In the genomic region with DNA sequence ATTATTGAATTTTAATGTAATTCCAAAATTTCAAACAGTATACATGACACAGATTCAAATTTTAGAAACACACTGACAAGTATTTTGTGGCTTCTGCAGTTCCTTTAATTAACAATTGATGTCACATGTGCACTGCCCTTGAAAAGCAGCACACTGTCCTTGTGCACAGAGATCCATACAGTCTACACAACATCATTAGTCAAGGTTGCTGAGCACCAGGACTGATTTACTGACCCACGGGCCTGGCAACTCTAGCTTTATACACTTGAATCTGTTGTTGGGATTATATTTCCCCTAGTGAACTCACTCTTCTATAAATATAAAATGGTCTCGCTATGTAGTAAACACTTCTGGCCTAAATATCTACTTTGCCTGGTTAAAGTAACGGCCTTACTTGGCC, we compare ENCODE assay signal across 24 mouse cellular contexts. TPM values are rescaled to one million over a fixed set of nuclear protein-coding genes. Genes with fewer than 3 reads are reported as not detected.
DNase-seq lines count a peak whose midpoint lies in the region; ATAC-seq and TF ChIP-seq lines count a peak whose summit lies in the region.
"Had no signal": no experiment of that assay in that cellular context is flagged by ENCODE, and none has a peak within 500 bp of the region (broad histone marks: within the 10 kb centered on the region; RNA-seq: fewer than 3 reads in every experiment).

No protein-coding gene starts in this region.

- no peaks in the 10 kb centered on the region for H3K9me3 ChIP-seq in midbrain, embryonic 10.5 days (replicated peaks)
- H3K9me3 ChIP-seq in midbrain, embryonic 15.5 days = no peaks in the 10 kb centered on the region
- H3K9me3 ChIP-seq in neural tube, embryonic 13.5 days = no peaks in the 10 kb centered on the region
- H3K9me3 ChIP-seq: embryonic facial prominence, embryonic 15.5 days; heart, embryonic 15.5 days; limb, embryonic 13.5 days; liver, embryonic 13.5 days; stomach, embryonic 15.5 days had no signal

- H3K9ac ChIP-seq in midbrain, embryonic 15.5 days = no peak overlapping the region
- H3K9ac ChIP-seq in neural tube, embryonic 13.5 days = no peak overlapping the region
- H3K9ac ChIP-seq: embryonic facial prominence, embryonic 15.5 days; heart, embryonic 15.5 days; limb, embryonic 13.5 days; lung, embryonic 14.5 days; stomach, embryonic 15.5 days had no signal

- H3K4me1 ChIP-seq in midbrain, embryonic 10.5 days = peaks cover 17% of the 10 kb centered on the region
- peaks cover 7% of the 10 kb centered on the region; the same call in 1 of the 2 replicates for H3K4me1 ChIP-seq in midbrain, embryonic 15.5 days
- H3K4me1 ChIP-seq in neural tube, embryonic 13.5 days (replicated peaks) = peaks cover 8% of the 10 kb centered on the region
- H3K4me1 ChIP-seq: embryonic facial prominence, embryonic 15.5 days; heart, embryonic 15.5 days; limb, embryonic 13.5 days; stomach, embryonic 15.5 days had no signal

- no peak overlapping the region for H3K4me2 ChIP-seq in midbrain, embryonic 15.5 days
- no peak overlapping the region for H3K4me2 ChIP-seq in neural tube, embryonic 13.5 days
- H3K4me2 ChIP-seq: embryonic facial prominence, embryonic 15.5 days; heart, embryonic 15.5 days; limb, embryonic 13.5 days; lung, embryonic 14.5 days; stomach, embryonic 15.5 days had no signal

- H3K27ac ChIP-seq in gastrocnemius, adult 2 months = peak overlapping the region; percentile 85
- H3K27ac ChIP-seq in midbrain, embryonic 10.5 days (replicated peaks) = peak overlapping the region; percentile 85
- no peak overlapping the region for H3K27ac ChIP-seq in midbrain, embryonic 15.5 days
- H3K27ac ChIP-seq in neural tube, embryonic 13.5 days (replicated peaks) = 0 out of 2 replicates have a peak overlapping the region, but pooled peaks have one; percentile 33
- H3K27ac ChIP-seq: embryonic facial prominence, embryonic 15.5 days; heart, embryonic 15.5 days; limb, embryonic 13.5 days; stomach, embryonic 15.5 days had no signal

- ATAC-seq in midbrain, embryonic 15.5 days (replicated peaks) = no peak
- ATAC-seq in neural tube, embryonic 13.5 days (ENCODE audit: low read depth) = peak; percentile 78; the same call in 1 of the 2 replicates
- ATAC-seq: Patski had no signal

- no peak for TF ChIP-seq CTCF in gastrocnemius, adult 2 months (IDR thresholded peaks at IDR 0.05)

- peaks cover 75% of the 10 kb centered on the region for H3K36me3 ChIP-seq in midbrain, embryonic 10.5 days
- peaks cover 10% of the 10 kb centered on the region; the same call in 1 of the 2 replicates for H3K36me3 ChIP-seq in midbrain, embryonic 15.5 days (replicated peaks)
- H3K36me3 ChIP-seq in neural tube, embryonic 13.5 days = peaks cover 37% of the 10 kb centered on the region

- no peaks in the 10 kb centered on the region for H3K27me3 ChIP-seq in midbrain, embryonic 10.5 days (ENCODE audit: low read depth, poor library complexity, severe bottlenecking)
- no peaks in the 10 kb centered on the region for H3K27me3 ChIP-seq in midbrain, embryonic 15.5 days (replicated peaks)
- no peaks in the 10 kb centered on the region for H3K27me3 ChIP-seq in neural tube, embryonic 13.5 days
- H3K27me3 ChIP-seq: embryonic facial prominence, embryonic 15.5 days; heart, embryonic 15.5 days; limb, embryonic 13.5 days; liver, embryonic 13.5 days; Patski; stomach, embryonic 15.5 days had no signal

- no peak overlapping the region for H3K4me3 ChIP-seq in gastrocnemius, adult 2 months
- H3K4me3 ChIP-seq in midbrain, embryonic 10.5 days = no peak overlapping the region
- H3K4me3 ChIP-seq in midbrain, embryonic 15.5 days = no peak overlapping the region
- H3K4me3 ChIP-seq in neural tube, embryonic 13.5 days = no peak overlapping the region
- H3K4me3 ChIP-seq: embryonic facial prominence, embryonic 15.5 days; heart, embryonic 15.5 days; limb, embryonic 13.5 days; stomach, embryonic 15.5 days had no signal

- peak; percentile 35 to 44 for DNase-seq in adrenal gland, adult (ENCODE audit: inconsistent age in 2 of 2, low spot score in 1 of 2)
- no peak for DNase-seq in adrenal gland, postnatal 14 days
- peak; percentile 42 for DNase-seq in gastrocnemius, adult 2 months
- no peak for DNase-seq in gastrocnemius, postnatal 25 days
- DNase-seq in midbrain, embryonic 10.5 days (ENCODE audit: low spot score) = no peak
- DNase-seq in urinary bladder, postnatal 25 days (ENCODE audit: low spot score) = no peak
- DNase-seq: cerebellum, adult 18-20 months; cerebellum, postnatal 25 days; heart, adult 18-20 months; kidney, adult 18-20 months; liver, embryonic 13.5 days; lung, embryonic 14.5 days; lung, postnatal 36 days; right cerebral cortex, postnatal 25 days; thymus, adult 18-20 months had no signal

- intact Hi-C loops in gastrocnemius, adult 2 months (cut with DNase I) = no loop called here

- WGBS in midbrain, embryonic 10.5 days = 73% methylated on average over 3 of the region's 3 CpGs
- 55% methylated on average over 3 of the region's 3 CpGs for WGBS in midbrain, embryonic 15.5 days
- 63% methylated on average over 3 of the region's 3 CpGs for WGBS in neural tube, embryonic 13.5 days

RNA-seq across cellular contexts. Expression of gene Nphp1, which starts 13.7 kb away (rescaled TPM):
- total RNA-seq in adrenal gland, postnatal 14 days (2021) = 18.7 and 20.9 TPM in 2 replicates
- total RNA-seq in gastrocnemius, adult 2 months (2021) = 10 to 100 TPM; 21.5 to 23.2 TPM
- 10 to 100 TPM; 16.7 to 20.0 TPM for total RNA-seq in gastrocnemius, postnatal 25 days (2021)
- polyA plus RNA-seq in midbrain, embryonic 10.5 days (2016; fragmentation: Nextera tagmentation; extraction: Ambion mirVana) = 42.2 and 45.1 TPM in 2 replicates
- 16.9 and 17.7 TPM in 2 replicates for polyA plus RNA-seq in midbrain, embryonic 15.5 days (2015; fragmentation: Nextera tagmentation; extraction: Ambion mirVana)
- 14.5 and 15.0 TPM in 2 replicates for polyA plus RNA-seq in neural tube, embryonic 13.5 days (2015; fragmentation: Nextera tagmentation; extraction: Ambion mirVana)

RNA-seq across cellular contexts. Expression of gene Mtln, which starts 17.3 kb away (rescaled TPM):
- total RNA-seq in adrenal gland, postnatal 14 days (2021) = 68.9 and 70.2 TPM in 2 replicates
- total RNA-seq in gastrocnemius, adult 2 months (2021) = 100 to 1,000 TPM; 120 TPM
- 100 to 1,000 TPM; 104 to 110 TPM for total RNA-seq in gastrocnemius, postnatal 25 days (2021)
- 26.5 and 30.3 TPM in 2 replicates for polyA plus RNA-seq in midbrain, embryonic 10.5 days (2016; fragmentation: Nextera tagmentation; extraction: Ambion mirVana)
- 33.5 and 35.1 TPM in 2 replicates for polyA plus RNA-seq in midbrain, embryonic 15.5 days (2015; fragmentation: Nextera tagmentation; extraction: Ambion mirVana)
- 31.9 and 38.3 TPM in 2 replicates for polyA plus RNA-seq in neural tube, embryonic 13.5 days (2015; fragmentation: Nextera tagmentation; extraction: Ambion mirVana)

RNA-seq across cellular contexts. Expression of gene Mall, which starts 45.3 kb away (rescaled TPM):
- 2.2 and 2.5 TPM in 2 replicates for total RNA-seq in adrenal gland, postnatal 14 days (2021)
- total RNA-seq in gastrocnemius, adult 2 months (2021) = 1 to 10 TPM; 1.6 to 3.8 TPM
- total RNA-seq in gastrocnemius, postnatal 25 days (2021) = 1 to 10 TPM; 3.7 to 5.5 TPM
- polyA plus RNA-seq in midbrain, embryonic 10.5 days (2016; fragmentation: Nextera tagmentation; extraction: Ambion mirVana) = 0.56 and 0.93 TPM in 2 replicates
- polyA plus RNA-seq in midbrain, embryonic 15.5 days (2015; fragmentation: Nextera tagmentation; extraction: Ambion mirVana) = 0.98 and 1.1 TPM in 2 replicates
- 1.3 and 1.5 TPM in 2 replicates for polyA plus RNA-seq in neural tube, embryonic 13.5 days (2015; fragmentation: Nextera tagmentation; extraction: Ambion mirVana)
- total RNA-seq: hematopoietic stem cell, adult 5-6 weeks; megakaryocyte-erythroid progenitor cell, adult 5-6 weeks had no signal

RNA-seq across cellular contexts. Expression of gene Bub1, which starts 56.7 kb away (rescaled TPM):
- 6.0 and 7.3 TPM in 2 replicates for total RNA-seq in adrenal gland, postnatal 14 days (2021)
- total RNA-seq in gastrocnemius, adult 2 months (2021) = not detected
- total RNA-seq in gastrocnemius, postnatal 25 days (2021) = under 1 TPM; 0.49 to 0.62 TPM
- polyA plus RNA-seq in midbrain, embryonic 10.5 days (2016; fragmentation: Nextera tagmentation; extraction: Ambion mirVana) = 100 and 109 TPM in 2 replicates
- polyA plus RNA-seq in midbrain, embryonic 15.5 days (2015; fragmentation: Nextera tagmentation; extraction: Ambion mirVana) = 7.0 and 7.2 TPM in 2 replicates
- 9.3 and 13.0 TPM in 2 replicates for polyA plus RNA-seq in neural tube, embryonic 13.5 days (2015; fragmentation: Nextera tagmentation; extraction: Ambion mirVana)

Comparison
In these comparisons a context has a peak if more than half of its experiments do, and no peak if none do; other contexts are left out.
1. DNase-seq: peak in adrenal gland, adult (2 of 2) and gastrocnemius, adult 2 months (single experiment); none in adrenal gland, postnatal 14 days (single experiment), gastrocnemius, postnatal 25 days (single experiment), midbrain, embryonic 10.5 days (single experiment) and urinary bladder, postnatal 25 days (single experiment).